Mouse (Mus musculus) midbrain, embryonic 15.5 days (tissue): ENCODE measurements at regions not wholly inside any gene's neighbourhood (a gene's known extent, or its start where the extent isn't known, plus 50 kb on each side); places are given as distances from the start of the nearest gene placed in this dataset.
"Not testable (repeated sequence)": the region's sequence is repeated elsewhere in the genome, so short reads cannot be mapped to it uniquely, and the experiment has no call there.

Experiments used
- ATAC-seq: fragments of 200-750 bp; cut with Nextera tagmentation; replicated peaks from 2 replicates; pipeline ENCODE4 v1.8.0; 2017; ENCODE audit warnings: moderate TSS enrichment
- H3K27ac ChIP-seq: fragments of 300-500 bp; sonication (generic); 2 replicates; pipeline ENCODE4 v1.5.1; 2015; ENCODE audit warnings: mild to moderate bottlenecking, inconsistent platforms
- H3K27me3 ChIP-seq: fragments of 300-500 bp; sonication (generic); replicated peaks from 2 replicates; pipeline ENCODE4 v1.6.1; 2015; ENCODE audit warnings: inconsistent platforms
- H3K36me3 ChIP-seq: fragments of 300-500 bp; sonication (generic); replicated peaks from 2 replicates; pipeline ENCODE4 v1.6.1; 2015; ENCODE audit warnings: inconsistent platforms
- H3K4me1 ChIP-seq: fragments of 300-500 bp; sonication (generic); 2 replicates; pipeline ENCODE4 v1.6.1; 2015; ENCODE audit warnings: inconsistent platforms
- H3K4me2 ChIP-seq: fragments of 300-500 bp; sonication (generic); 2 replicates; pipeline ENCODE4 v1.6.1; 2015; ENCODE audit warnings: inconsistent platforms, mild to moderate bottlenecking, moderate library complexity
- H3K4me3 ChIP-seq: fragments of 300-500 bp; sonication (generic); 2 replicates; pipeline ENCODE4 v1.5.1; 2015; ENCODE audit warnings: mild to moderate bottlenecking, inconsistent platforms
- H3K9ac ChIP-seq: fragments of 300-500 bp; sonication (generic); 2 replicates; pipeline ENCODE4 v1.6.1; 2015; ENCODE audit warnings: mild to moderate bottlenecking, inconsistent platforms
- H3K9me3 ChIP-seq: fragments of 300-500 bp; sonication (generic); 2 replicates; pipeline ENCODE4 v1.6.1; 2016; ENCODE audit warnings: inconsistent platforms
- WGBS: fragments of 180-500 bp; shearing (Covaris S2); methylation state at CpG from one replicate; pipeline ENCODE4 v1.1.7; 2015; ENCODE audit warnings: mixed read lengths; 5-methylcytosine and 5-hydroxymethylcytosine counted together

DNA sequence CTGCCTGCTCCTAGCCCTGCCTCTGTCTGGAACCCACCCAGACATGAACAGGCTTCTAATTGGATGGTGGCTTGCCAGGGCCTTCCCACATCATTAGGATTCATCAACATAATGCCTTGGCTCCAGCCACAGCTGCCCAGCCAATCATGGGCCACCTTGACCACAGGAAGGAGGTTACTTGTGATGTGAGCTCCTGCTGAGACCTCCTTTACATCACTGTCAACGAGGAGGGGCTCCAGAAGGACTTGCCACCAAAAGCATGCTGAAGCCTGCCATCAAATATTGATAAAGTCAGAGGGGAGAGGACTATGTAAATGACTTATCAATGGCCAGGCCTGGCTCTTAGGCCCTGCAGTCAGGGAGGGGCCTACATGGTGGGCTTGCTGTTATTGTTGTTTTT, 175.6 kb downstream of the Map1s start:
- H3K9ac ChIP-seq, H3K4me3 ChIP-seq, H3K4me2 ChIP-seq, H3K27ac ChIP-seq, ATAC-seq, H3K36me3 ChIP-seq, H3K27me3 ChIP-seq, H3K4me1 ChIP-seq, H3K9me3 ChIP-seq: not testable (repeated sequence)
- 3% methylated on average over 1 of the region's 1 CpGs for WGBS

DNA sequence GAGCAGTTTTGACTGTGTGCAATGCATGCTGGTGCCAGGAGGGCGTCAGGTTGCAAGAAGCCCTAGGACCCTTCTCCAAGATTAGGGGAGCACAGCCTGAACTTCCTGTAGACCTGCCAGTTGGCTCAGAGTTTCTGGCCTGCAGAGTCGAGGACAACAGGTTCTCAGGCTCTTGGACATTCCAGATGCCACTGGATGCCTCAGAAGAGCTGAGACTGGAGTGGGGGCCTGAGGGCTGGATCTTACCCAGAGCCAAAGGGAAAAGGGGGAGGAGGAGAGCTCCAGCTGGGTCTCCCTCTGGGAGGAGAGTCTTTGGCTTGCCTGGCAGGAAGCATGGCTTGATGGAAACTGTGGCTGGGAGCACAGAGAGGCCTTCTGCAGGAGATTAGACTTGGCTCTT, 145.4 kb upstream of the Myo9b start:
- WGBS, result 77% methylated on average over 2 of the region's 2 CpGs
- ATAC-seq, H3K36me3 ChIP-seq, H3K27me3 ChIP-seq, H3K9ac ChIP-seq, H3K4me3 ChIP-seq, H3K27ac ChIP-seq, H3K4me2 ChIP-seq, H3K4me1 ChIP-seq, H3K9me3 ChIP-seq: not testable (repeated sequence)

DNA sequence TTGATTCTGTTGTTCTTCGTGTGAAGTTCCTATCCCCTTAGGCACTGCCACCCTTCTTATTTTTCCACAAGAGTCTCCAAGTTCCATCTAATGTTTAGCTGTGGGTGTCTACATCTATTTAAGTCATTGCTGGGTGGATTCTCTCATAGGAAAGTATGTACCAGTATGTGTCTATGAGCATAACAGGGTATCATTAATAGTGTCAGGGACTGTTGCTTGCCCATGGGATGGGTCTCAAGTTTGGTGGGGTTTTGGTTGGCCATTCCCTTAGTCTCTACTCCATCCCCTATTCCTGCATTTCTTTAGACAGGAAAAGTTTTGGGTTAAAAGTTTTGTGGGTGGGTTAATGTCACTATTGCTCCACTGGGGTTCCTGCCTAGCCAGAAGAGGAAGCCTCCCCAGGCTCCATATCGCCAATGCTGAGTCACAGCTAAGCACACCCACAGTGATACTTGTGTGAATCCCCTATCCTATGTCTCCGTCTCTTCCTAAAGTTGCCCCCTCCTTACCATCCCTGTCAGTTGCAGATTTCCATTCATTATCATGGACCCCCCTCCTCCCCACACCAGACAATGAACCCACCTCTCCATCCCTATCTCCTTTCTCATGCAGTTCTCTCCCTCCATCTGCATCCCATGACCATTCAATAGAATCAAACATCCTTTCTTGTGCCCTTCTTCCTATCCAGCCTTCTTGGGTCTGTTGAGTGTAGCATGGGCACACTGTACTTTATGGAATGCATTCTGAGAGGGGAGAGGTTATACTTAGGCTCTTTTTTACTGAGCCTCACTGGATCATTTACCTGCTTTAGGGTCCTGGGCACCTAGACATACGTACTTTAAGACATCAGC, 141.9 kb upstream of the Myo9b start:
- H3K4me3 ChIP-seq, result no peak overlapping the region
- H3K36me3 ChIP-seq, result no peaks in the 10 kb centered on the region
- H3K9me3 ChIP-seq, result no peaks in the 10 kb centered on the region
- H3K27me3 ChIP-seq, result no peaks in the 10 kb centered on the region
- H3K9ac ChIP-seq, result no peak overlapping the region
- no peak overlapping the region for H3K27ac ChIP-seq
- no peaks in the 10 kb centered on the region for H3K4me1 ChIP-seq
- 62% methylated on average over 4 of the region's 4 CpGs for WGBS
- 0 out of 2 replicates have a peak, but pooled peaks have one; percentile 17 for ATAC-seq
- H3K4me2 ChIP-seq, result no peak overlapping the region

DNA sequence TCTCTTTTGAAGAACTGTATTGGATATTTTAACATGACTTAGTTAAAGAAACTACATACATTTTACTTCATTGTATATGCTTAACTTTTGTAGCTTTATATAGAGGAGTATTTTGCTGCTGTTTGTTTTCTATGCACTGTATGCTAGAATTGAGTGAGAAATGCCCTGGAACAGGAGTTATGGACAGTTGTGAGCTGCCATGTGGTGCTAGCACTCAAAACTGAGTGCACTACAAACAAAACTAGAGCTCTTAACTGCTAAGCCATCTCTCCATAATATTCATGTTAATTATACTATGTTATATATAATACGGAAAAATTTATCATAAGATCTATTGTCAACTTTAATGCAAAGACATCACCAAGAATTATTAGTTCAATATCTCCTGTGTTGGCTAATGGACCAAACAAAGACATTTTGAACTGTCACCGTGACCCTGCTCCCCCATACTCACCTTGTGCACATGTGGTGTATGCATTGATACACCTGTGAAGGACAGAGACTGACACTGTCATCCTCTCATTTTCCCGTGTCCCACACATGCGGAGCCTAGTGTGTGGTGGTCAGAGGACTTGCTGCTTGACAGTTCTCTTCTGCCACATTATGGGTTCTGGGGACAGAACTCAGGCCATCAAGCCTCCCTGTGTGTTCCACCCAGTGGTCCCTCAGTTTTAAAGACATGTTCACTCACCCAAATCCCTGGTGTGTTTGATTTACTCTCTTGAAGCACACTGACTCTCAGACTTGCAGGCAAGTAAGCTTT, 141.0 kb upstream of the Myo9b start:
- no peaks in the 10 kb centered on the region for H3K36me3 ChIP-seq
- no peaks in the 10 kb centered on the region for H3K9me3 ChIP-seq
- no peak overlapping the region for H3K9ac ChIP-seq
- 93% methylated on average over 4 of the region's 4 CpGs for WGBS
- H3K4me3 ChIP-seq, result no peak overlapping the region
- ATAC-seq, result 0 out of 2 replicates have a peak, but pooled peaks have one; percentile 30
- H3K27ac ChIP-seq, result no peak overlapping the region
- H3K27me3 ChIP-seq, result no peaks in the 10 kb centered on the region
- H3K4me1 ChIP-seq, result no peaks in the 10 kb centered on the region
- no peak overlapping the region for H3K4me2 ChIP-seq

DNA sequence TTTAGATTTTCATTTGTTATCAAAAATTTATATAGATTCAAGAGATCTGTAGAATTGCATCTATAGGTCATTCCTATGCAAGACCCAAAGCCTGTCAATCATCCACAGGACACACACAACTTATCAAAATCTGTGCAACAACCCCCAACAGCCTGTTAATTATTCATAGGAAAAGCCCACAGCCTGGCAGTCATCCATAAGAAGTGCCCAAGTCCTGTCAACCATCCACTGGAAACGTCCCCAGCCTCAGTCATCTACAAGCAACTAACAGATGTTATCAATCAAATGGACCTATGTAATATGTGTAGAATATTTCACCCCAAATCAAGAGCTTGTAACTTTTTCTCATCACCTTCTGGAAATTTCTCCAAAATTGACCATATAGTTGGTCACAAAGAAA, 139.6 kb upstream of the Myo9b start:
- not testable (repeated sequence) for ATAC-seq, H3K27ac ChIP-seq, H3K27me3 ChIP-seq, H3K9ac ChIP-seq, H3K4me1 ChIP-seq, H3K4me2 ChIP-seq, H3K9me3 ChIP-seq, H3K4me3 ChIP-seq, H3K36me3 ChIP-seq
- WGBS, result 65% methylated on average over 1 of the region's 1 CpGs

DNA sequence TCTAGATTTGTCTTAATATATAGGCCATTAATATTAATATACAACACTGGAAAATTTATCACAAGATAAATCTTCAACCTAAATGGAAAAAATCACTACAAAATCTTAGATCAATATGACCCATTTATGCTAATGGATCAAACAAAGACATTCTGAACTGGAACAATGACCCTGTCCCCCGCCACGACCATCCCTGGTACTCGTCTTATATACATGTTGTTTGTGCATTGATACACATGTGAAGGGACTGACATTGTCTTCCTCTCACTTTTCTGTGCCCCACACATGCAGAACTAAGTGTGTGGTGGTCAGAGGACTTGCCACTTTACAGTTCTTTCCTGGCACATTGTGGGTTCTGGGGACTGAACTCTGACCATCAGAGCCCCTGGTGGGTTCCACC, 135.4 kb upstream of the Myo9b start:
- not testable (repeated sequence) for H3K36me3 ChIP-seq, H3K4me2 ChIP-seq, H3K4me1 ChIP-seq, H3K4me3 ChIP-seq, H3K9ac ChIP-seq, H3K27ac ChIP-seq, ATAC-seq, H3K9me3 ChIP-seq, H3K27me3 ChIP-seq
- WGBS, result 91% methylated on average over 3 of the region's 3 CpGs

DNA sequence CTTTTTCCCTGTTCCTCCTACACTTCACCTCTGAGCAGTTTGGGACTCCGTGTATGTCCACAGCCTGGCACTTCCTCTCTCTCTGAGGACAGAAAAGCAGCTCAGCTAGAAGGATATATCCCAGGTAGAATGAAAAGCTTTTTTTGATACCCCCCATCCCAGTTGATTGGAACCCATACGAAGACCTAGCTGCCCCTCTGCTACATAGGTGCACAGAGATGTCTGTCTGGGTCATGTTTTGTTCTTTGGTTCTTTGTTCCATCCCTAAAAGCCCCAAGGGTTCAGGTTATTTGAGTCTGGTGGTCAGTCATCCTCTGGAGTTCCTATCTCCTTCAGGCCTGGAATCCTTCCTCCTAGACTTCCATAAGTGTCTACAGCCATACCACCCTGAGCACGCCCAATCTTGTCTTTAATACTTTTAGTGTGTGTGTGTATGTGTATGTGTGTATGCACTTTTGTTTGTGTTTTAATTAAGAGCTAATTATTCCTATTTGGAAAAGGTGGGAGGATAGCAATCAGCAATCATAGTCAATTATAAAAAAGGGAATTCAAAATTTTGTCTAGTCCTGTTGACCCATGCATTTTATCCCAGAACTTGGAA, 130.0 kb upstream of the Myo9b start:
- not testable (repeated sequence) for H3K36me3 ChIP-seq, H3K4me2 ChIP-seq, H3K27me3 ChIP-seq, H3K9ac ChIP-seq, ATAC-seq, H3K9me3 ChIP-seq, H3K4me3 ChIP-seq, H3K27ac ChIP-seq, H3K4me1 ChIP-seq
- WGBS, result 70% methylated on average over 3 of the region's 3 CpGs

DNA sequence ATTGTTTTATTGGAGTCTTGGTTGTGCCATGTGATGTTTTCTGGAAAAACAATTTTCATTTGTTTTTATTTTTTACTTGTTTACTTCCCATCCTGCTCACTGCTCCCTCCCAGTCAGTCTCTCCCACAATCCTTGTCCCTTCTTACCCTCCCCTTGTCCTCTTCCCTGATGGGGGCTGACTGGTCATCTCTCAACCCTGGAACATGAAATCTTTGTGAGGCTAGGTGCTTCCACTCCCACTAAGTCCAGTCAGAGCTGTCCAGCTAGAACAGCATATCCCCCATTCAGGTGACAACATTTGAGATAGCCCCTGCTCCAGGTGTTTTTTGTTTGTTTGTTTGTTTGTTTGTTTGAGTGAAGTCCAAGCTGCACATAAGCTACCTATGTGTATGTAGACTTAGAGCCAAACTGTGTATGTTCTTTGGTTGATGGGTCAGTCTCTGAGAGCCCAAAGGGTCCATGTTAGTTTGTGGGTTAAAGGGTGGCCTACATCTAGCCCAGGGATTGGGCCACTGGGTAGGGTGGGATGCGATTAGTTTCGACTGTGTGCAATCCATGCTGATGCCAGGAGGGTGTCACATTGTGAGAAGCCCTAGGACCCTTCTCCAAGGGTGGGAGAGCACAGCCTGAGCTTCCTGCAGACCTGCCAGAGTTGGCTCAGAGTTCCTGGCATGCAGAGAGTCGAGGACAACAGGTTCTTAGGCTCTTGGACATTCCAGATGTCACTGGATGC, 100.9 kb upstream of the Myo9b start:
- not testable (repeated sequence) for H3K27ac ChIP-seq, H3K9ac ChIP-seq, H3K4me2 ChIP-seq, H3K4me3 ChIP-seq, H3K27me3 ChIP-seq, ATAC-seq, H3K4me1 ChIP-seq, H3K36me3 ChIP-seq, H3K9me3 ChIP-seq
- 54% methylated on average over 3 of the region's 3 CpGs for WGBS

DNA sequence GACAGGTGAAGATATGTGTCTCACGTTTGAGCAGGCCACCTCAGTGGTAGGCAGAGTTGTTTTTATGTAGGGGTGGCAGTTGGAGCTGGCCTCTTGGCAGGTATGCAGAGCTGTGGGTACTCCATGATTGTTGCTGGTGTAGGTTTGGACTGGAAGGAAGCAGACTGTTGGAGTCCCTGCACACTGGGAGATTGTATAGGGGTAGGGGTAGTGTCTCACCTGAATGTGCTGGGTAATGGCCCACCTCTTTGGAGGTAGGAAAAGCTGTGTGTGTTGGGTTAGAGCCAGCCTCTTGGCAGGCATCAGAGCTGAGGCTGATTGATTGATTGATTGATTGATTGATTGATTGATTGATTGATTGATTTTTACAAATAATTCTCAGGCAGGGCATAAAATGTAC, 79.6 kb upstream of the Myo9b start:
- H3K27me3 ChIP-seq, H3K9ac ChIP-seq, H3K9me3 ChIP-seq, H3K4me3 ChIP-seq, H3K27ac ChIP-seq, H3K36me3 ChIP-seq, ATAC-seq, H3K4me1 ChIP-seq, H3K4me2 ChIP-seq: not testable (repeated sequence)
- WGBS, result 64% methylated on average over 1 of the region's 1 CpGs

DNA sequence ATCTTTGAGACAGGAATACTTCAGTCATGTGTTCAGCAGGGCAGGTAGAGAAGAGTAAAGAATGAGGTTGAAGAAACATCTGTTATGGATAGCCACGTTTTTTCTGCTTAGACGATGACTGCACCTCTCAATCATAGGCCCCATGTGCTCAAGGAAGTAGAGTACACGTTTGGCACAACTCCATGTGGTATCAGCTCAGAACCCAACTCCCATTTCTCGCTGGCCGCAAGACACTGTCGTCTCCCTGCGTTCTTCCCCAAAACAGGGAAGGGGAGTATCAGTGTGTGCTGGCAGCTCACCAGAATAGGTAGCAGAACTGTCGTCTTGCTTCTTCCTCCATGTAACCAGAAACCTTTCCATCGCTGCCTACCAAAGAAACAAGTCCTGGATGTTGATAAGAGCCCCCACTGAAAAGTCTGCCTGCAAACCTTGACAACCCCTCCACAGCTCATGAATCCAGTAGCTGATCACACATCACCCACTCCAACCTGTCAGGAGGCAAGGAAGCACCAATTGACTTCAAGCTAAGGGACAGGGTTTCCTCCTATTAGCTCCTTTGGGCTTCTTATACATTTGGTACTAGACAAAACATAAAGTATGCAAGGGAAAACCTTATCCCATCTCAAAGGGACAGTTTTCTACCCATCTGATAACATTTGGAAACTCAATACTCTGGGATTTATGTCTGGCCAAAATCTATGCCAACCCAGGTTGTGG, 77.3 kb upstream of the Myo9b start:
- H3K27me3 ChIP-seq, ATAC-seq, H3K27ac ChIP-seq, H3K4me1 ChIP-seq, H3K4me3 ChIP-seq, H3K36me3 ChIP-seq, H3K4me2 ChIP-seq, H3K9me3 ChIP-seq, H3K9ac ChIP-seq: not testable (repeated sequence)
- 77% methylated on average over 9 of the region's 9 CpGs for WGBS
